Mouse (Mus musculus): ENCODE measurements around the gene Ddx24. TPM values are rescaled to one million over a fixed set of nuclear protein-coding genes. Genes with fewer than 3 reads are reported as not detected.
"Not testable (repeated sequence)": the region's sequence is repeated elsewhere in the genome, so short reads cannot be mapped to it uniquely, and the experiment has no call there.

Ddx24 gene
- 37.5 and 41.9 TPM in 2 replicates for polyA plus RNA-seq (2012; rRNA removed)

DNA sequence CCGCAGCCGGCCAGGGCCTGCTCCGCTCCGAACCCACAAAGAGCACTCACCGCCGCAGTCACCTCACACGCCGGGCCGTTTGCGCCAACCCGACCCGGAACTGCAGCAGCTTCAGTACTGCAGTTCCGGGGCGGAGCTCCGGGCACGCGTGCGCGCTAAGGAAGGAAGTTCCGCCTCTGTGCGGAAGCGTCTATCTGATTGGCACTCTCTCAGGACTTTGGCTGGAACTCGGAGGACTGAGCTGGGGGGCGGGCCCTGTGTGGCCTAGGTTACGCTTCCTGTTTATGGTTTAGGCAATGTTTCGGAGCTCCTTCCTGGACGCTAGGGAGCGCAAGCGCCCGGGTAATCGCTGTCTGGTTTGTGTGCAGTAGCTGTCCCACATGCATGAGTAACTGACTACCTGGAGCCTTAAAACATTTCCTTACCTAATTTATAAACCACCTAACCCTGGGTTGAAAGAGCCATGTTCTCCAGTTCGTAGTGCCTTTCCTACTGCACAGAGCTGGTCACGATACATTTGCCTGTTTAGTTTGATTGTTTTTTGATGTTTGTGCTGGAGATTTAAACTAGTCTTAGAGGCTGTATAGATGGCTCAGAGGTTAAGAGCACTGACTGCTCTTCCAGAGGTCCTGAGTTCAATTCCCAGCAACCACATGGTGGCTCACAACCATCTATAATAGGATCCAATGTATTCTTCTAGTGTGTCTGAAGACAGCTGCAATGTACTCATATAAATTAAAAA lies at the start of gene Ddx24:
Gene Ddx24 (minus strand): TSS at position 102 of the 742 bp plus-strand sequence.
- peaks cover 10% of the 10 kb centered on the region for H3K4me1 ChIP-seq (ENCODE audit: control insufficient read depth, insufficient read depth, low read length)
- H3K4me3 ChIP-seq (ENCODE audit: insufficient read depth, low read depth, low read length): peak within 1 kb of the TSS; percentile 85
- no peaks in the 10 kb centered on the region for H3K27me3 ChIP-seq (replicated peaks; ENCODE audit: control insufficient read depth, insufficient read depth, low read length)
- peak; percentile 96 for TF ChIP-seq CTCF (conservative IDR thresholded peaks at IDR 0.05; ENCODE audit: insufficient read depth, insufficient read length, low read depth, low read length)
- TF ChIP-seq POLR2A (IDR thresholded peaks at IDR 0.05; ENCODE audit: low read depth, low read length): peak; percentile 17
- H3K27ac ChIP-seq (ENCODE audit: insufficient read depth, low read depth, low read length): peak within 1 kb of the TSS; percentile 37; the same call in 1 of the 2 replicates
- under 1% methylated on average over 33 of the region's 33 CpGs for WGBS
- DNase-seq: peak; percentile 100
- H3K36me3 ChIP-seq (ENCODE audit: control insufficient read depth, insufficient read depth, low read length): no peaks in the 10 kb centered on the region; the same call in 1 of the 2 replicates

DNA sequence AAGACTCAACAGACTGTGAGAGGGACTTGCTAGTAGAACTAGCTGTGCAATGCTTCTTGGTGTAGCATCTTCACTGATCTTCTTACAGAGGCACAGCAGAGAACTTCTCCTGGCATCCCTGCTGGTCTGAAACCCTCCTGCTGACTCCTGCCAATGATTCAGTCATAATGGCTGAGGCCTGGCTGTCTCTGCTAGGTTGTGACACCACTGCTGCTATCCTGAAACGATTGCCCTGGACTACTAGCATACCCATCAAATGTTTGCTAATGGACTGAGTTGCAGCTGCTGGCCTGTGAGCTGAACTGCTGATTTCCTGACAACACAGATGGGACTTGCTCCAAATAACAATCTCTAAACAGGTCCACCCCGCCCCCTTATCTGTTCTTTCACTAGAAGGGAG lies 48.9 kb upstream of the Ddx24 start:
- no peaks in the 10 kb centered on the region for H3K36me3 ChIP-seq (ENCODE audit: control insufficient read depth, insufficient read depth, low read length)
- no peak overlapping the region for H3K4me3 ChIP-seq (ENCODE audit: insufficient read depth, low read depth, low read length)
- H3K27ac ChIP-seq (ENCODE audit: insufficient read depth, low read depth, low read length): no peak overlapping the region
- TF ChIP-seq CTCF (conservative IDR thresholded peaks at IDR 0.05; ENCODE audit: insufficient read depth, insufficient read length, low read depth, low read length) (no peak), POLR2A (IDR thresholded peaks at IDR 0.05; ENCODE audit: low read depth, low read length) (no peak)
- no peaks in the 10 kb centered on the region for H3K27me3 ChIP-seq (replicated peaks; ENCODE audit: control insufficient read depth, insufficient read depth, low read length)
- WGBS: 35% methylated on average over 2 of the region's 2 CpGs
- DNase-seq: no peak
- H3K4me1 ChIP-seq (ENCODE audit: control insufficient read depth, insufficient read depth, low read length): no peaks in the 10 kb centered on the region

- no peak for DNase-seq
- no peaks in the 10 kb centered on the region for H3K36me3 ChIP-seq (ENCODE audit: control insufficient read depth, insufficient read depth, low read length)
- TF ChIP-seq CTCF (conservative IDR thresholded peaks at IDR 0.05; ENCODE audit: insufficient read depth, insufficient read length, low read depth, low read length): no peak
- TF ChIP-seq POLR2A (IDR thresholded peaks at IDR 0.05; ENCODE audit: low read depth, low read length): no peak
- H3K4me1 ChIP-seq (ENCODE audit: control insufficient read depth, insufficient read depth, low read length): no peaks in the 10 kb centered on the region
- no peak within 1 kb of the TSS for H3K4me3 ChIP-seq (ENCODE audit: insufficient read depth, low read depth, low read length)
- no peaks in the 10 kb centered on the region for H3K27me3 ChIP-seq (replicated peaks; ENCODE audit: control insufficient read depth, insufficient read depth, low read length)
- WGBS: 57% methylated on average over 3 of the region's 3 CpGs
- no peak within 1 kb of the TSS for H3K27ac ChIP-seq (ENCODE audit: insufficient read depth, low read depth, low read length)
These were observed 31.5 kb upstream of the Ddx24 start, which contains the start of gene Ifi27l2b for GRCm38 (mm10) chr12:103457140-103457539. Ifi27l2b (minus strand) TSS chr12:103457223.

- not testable (repeated sequence) for H3K4me3 ChIP-seq (ENCODE audit: insufficient read depth, low read depth, low read length); H3K27me3 ChIP-seq (replicated peaks; ENCODE audit: control insufficient read depth, insufficient read depth, low read length); H3K36me3 ChIP-seq (ENCODE audit: control insufficient read depth, insufficient read depth, low read length); H3K27ac ChIP-seq (ENCODE audit: insufficient read depth, low read depth, low read length); H3K4me1 ChIP-seq (ENCODE audit: control insufficient read depth, insufficient read depth, low read length); DNase-seq
- no CpG with 5 or more reads among the region's 1 CpGs for WGBS
These were observed 31.1 kb upstream of the Ddx24 start for GRCm38 (mm10) chr12:103456727-103457126.

DNA sequence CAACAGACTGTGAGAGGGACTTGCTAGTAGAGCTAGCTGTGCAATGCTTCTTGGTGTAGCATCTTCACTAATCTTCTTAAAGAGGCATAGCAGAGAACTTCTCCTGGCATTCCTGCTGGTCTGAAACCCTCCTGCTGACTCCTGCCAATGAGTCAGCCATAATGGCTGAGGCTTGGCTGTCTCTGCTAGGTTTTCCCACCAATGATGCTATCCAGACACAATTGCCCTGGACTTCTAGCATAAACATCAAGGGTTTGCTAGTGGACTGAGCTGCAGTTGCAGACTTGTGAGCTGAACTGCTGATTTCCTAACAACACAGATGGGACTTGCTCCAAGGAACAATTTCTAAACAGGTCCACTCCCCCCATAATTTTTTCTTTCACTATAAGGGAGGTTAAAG lies 27.7 kb upstream of the Ddx24 start:
- H3K27ac ChIP-seq (ENCODE audit: insufficient read depth, low read depth, low read length): no peak overlapping the region
- DNase-seq: no peak
- no peaks in the 10 kb centered on the region for H3K36me3 ChIP-seq (ENCODE audit: control insufficient read depth, insufficient read depth, low read length)
- H3K27me3 ChIP-seq (replicated peaks; ENCODE audit: control insufficient read depth, insufficient read depth, low read length): no peaks in the 10 kb centered on the region
- TF ChIP-seq CTCF (conservative IDR thresholded peaks at IDR 0.05; ENCODE audit: insufficient read depth, insufficient read length, low read depth, low read length) (no peak), POLR2A (IDR thresholded peaks at IDR 0.05; ENCODE audit: low read depth, low read length) (no peak)
- no peak overlapping the region for H3K4me3 ChIP-seq (ENCODE audit: insufficient read depth, low read depth, low read length)
- no peaks in the 10 kb centered on the region for H3K4me1 ChIP-seq (ENCODE audit: control insufficient read depth, insufficient read depth, low read length)

DNA sequence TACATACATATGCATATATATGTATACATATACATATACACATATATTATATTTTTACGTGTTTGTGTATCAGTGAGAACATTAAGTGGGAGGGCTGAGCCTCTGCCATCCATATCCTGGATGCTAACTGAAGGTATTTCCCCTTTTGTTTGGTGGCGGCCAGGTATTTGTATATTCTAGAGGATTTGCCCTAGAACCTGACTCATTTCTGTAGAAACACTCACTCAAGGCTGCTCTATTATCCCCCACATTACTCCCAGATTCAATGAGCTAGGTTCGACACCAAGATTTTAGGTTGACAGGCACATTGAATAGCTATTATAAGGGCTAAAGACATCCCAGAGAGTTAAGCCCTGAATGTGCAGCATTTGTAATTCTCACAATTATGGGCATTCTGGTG lies 19.4 kb upstream of the Ddx24 start:
- H3K4me1 ChIP-seq (ENCODE audit: control insufficient read depth, insufficient read depth, low read length): no peaks in the 10 kb centered on the region
- no peak overlapping the region for H3K4me3 ChIP-seq (ENCODE audit: insufficient read depth, low read depth, low read length)
- TF ChIP-seq CTCF (conservative IDR thresholded peaks at IDR 0.05; ENCODE audit: insufficient read depth, insufficient read length, low read depth, low read length) (no peak), POLR2A (IDR thresholded peaks at IDR 0.05; ENCODE audit: low read depth, low read length) (no peak)
- no peaks in the 10 kb centered on the region for H3K27me3 ChIP-seq (replicated peaks; ENCODE audit: control insufficient read depth, insufficient read depth, low read length)
- no peak overlapping the region for H3K27ac ChIP-seq (ENCODE audit: insufficient read depth, low read depth, low read length)
- DNase-seq: no peak
- no peaks in the 10 kb centered on the region for H3K36me3 ChIP-seq (ENCODE audit: control insufficient read depth, insufficient read depth, low read length)
- 81% methylated on average over 3 of the region's 3 CpGs for WGBS

DNA sequence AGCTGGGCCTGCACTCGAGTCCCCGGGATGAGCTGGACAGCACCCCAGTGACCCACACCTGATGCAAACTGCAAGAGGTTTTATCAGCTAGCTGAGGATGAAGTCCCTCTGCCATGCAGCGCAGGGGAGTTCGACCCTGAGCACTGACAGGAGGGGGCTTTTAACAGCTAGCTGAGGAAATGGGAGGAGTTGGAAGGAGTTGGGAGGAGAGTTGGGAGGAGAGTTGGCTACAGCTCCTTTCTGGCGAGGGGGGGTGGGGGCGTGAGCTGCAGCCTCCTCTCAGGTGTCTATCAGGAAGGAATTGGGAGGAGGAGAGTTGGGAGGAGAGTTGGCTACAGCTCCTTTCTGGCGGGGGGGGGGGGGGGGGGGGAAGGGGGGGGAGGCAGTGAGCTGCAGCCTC lies 18.6 kb upstream of the Ddx24 start:
- H3K4me3 ChIP-seq (ENCODE audit: insufficient read depth, low read depth, low read length); H3K27me3 ChIP-seq (replicated peaks; ENCODE audit: control insufficient read depth, insufficient read depth, low read length); H3K27ac ChIP-seq (ENCODE audit: insufficient read depth, low read depth, low read length); DNase-seq; H3K4me1 ChIP-seq (ENCODE audit: control insufficient read depth, insufficient read depth, low read length); H3K36me3 ChIP-seq (ENCODE audit: control insufficient read depth, insufficient read depth, low read length): not testable (repeated sequence)
- WGBS: 27% methylated on average over 6 of the region's 7 CpGs

All from kidney, adult 2 months (tissue).